Mouse (Mus musculus) kidney, adult 2 months (tissue): Measurements from ENCODE around the gene Wsb1.

ENCODE experiments used
- CTCF ChIP-seq: fragments of 200-500 bp; conservative IDR thresholded peaks from 2 replicates; pipeline ENCODE4 v1.5.1; 2011; ENCODE audit warnings: low read depth, mild to moderate bottlenecking, control low read depth, low read length, moderate library complexity, mixed read lengths; ENCODE audit not compliant: insufficient read depth, insufficient read length
- POLR2A ChIP-seq: fragments of 200-500 bp; IDR thresholded peaks from one replicate; pipeline ENCODE4 v1.6.1; 2011; ENCODE audit warnings: low read depth, low read length, control low read depth

GRCm38 (mm10) chr11:79197846-79198235 lies 56.6 kb downstream of the Wsb1 start:
- TF ChIP-seq CTCF (no peak), POLR2A (no peak)
